Mouse (Mus musculus): Measurements from ENCODE around the gene Rdx. TPM values are rescaled to one million over a fixed set of nuclear protein-coding genes. Genes with fewer than 3 reads are reported as not detected.

Gene Rdx
- total RNA-seq, 1 experiment = 97.0 TPM

DNA sequence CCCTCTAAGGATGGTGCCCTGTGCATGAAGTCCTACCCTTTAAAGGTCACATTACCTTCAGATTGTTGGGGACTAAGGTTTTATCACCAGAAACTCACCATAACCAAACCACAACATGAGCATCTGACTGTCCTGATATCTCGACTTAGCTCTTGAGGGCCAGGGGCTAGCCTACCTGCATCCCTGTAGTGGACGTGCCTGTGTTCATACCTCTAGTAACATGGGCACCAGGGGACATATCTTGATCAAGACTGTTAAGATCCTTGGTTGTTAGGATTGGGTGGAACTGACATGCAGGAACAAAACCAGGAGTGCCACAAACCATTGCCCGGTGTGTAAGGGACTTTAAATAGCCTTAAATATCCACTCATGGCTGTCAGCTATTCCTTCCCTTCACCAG, 60.2 kb downstream of the Rdx start:
- H3K4me1 ChIP-seq (ENCODE audit: control insufficient read depth in 2 of 2, insufficient read depth in 2 of 2, low read length in 2 of 2, poor library complexity in 1 of 2) = no peaks in the 10 kb centered on the region
- no peak overlapping the region for H3K9ac ChIP-seq (ENCODE audit: insufficient read depth, low read depth, low read length, poor library complexity, severe bottlenecking)
- in situ Hi-C loops (cut with MboI; ENCODE audit: low sequenced_read_pairs in 2 of 2, unreplicated experiment in 2 of 2) = no loop called here
- no peak overlapping the region for H3K4me3 ChIP-seq (ENCODE audit: insufficient read depth in 1 of 2, low read depth in 1 of 2, low read length in 2 of 2, poor library complexity in 1 of 2, severe bottlenecking in 1 of 2)
- H3K9me3 ChIP-seq (ENCODE audit: control insufficient read depth, insufficient read depth, low read depth, low read length) = no peaks in the 10 kb centered on the region
- no peak for DNase-seq (ENCODE audit: low read depth, low spot score)
- no peak overlapping the region for H3K27ac ChIP-seq (ENCODE audit: insufficient read depth, low read depth, low read length, poor library complexity, severe bottlenecking)
- TF ChIP-seq HCFC1 (IDR thresholded peaks at IDR 0.05; ENCODE audit: borderline replicate concordance, insufficient read depth, low read length) = no peak
- TF ChIP-seq ZC3H11A (IDR thresholded peaks at IDR 0.05; ENCODE audit: borderline replicate concordance, low read depth, low read length) = no peak
- TF ChIP-seq MAFK (IDR thresholded peaks at IDR 0.05; ENCODE audit: insufficient read depth, low read depth, low read length) = no peak
- TF ChIP-seq ZNF384 (IDR thresholded peaks at IDR 0.05; ENCODE audit: low read depth, low read length) = no peak
- no peak for TF ChIP-seq CHD2 (IDR thresholded peaks at IDR 0.05; ENCODE audit: low read depth, low read length)
- no peaks in the 10 kb centered on the region for H3K36me3 ChIP-seq (ENCODE audit: control insufficient read depth, insufficient read depth, low read length, poor library complexity, severe bottlenecking)

DNA sequence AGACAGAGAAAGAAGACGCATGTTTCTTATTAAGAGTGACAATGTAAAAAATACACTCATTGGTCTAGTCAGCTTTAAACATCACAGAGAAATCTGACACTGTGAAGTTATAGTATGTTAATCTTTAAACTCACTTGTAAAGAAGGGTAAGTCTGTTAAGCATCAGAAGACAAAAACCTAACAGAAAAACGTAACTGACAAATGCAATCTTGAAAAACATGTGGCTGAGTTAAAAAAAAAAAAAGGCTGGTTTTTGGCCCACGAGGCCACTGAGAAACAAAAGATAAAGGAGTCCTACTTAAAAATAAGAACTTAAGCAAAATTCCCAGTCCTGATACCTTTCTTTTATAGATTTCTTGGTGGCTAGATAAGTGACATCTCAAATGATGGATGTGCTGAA, 63.8 kb downstream of the Rdx start:
- Histone ChIP-seq H3K27ac (ENCODE audit: insufficient read depth, low read depth, low read length, poor library complexity, severe bottlenecking) (no peak overlapping the region), H3K4me1 (ENCODE audit: control insufficient read depth in 2 of 2, insufficient read depth in 2 of 2, low read length in 2 of 2, poor library complexity in 1 of 2) (no peaks in the 10 kb centered on the region), H3K9me3 (ENCODE audit: control insufficient read depth, insufficient read depth, low read depth, low read length) (no peaks in the 10 kb centered on the region), H3K36me3 (ENCODE audit: control insufficient read depth, insufficient read depth, low read length, poor library complexity, severe bottlenecking) (peaks cover under 1% of the 10 kb centered on the region; the same call in 1 of the 2 replicates), H3K9ac (ENCODE audit: insufficient read depth, low read depth, low read length, poor library complexity, severe bottlenecking) (no peak overlapping the region), H3K4me3 (ENCODE audit: insufficient read depth in 1 of 2, low read depth in 1 of 2, low read length in 2 of 2, poor library complexity in 1 of 2, severe bottlenecking in 1 of 2) (no peak overlapping the region)
- no peak for TF ChIP-seq MAFK (IDR thresholded peaks at IDR 0.05; ENCODE audit: insufficient read depth, low read depth, low read length)
- no peak for DNase-seq (ENCODE audit: low read depth, low spot score)
- in situ Hi-C loops (cut with MboI; ENCODE audit: low sequenced_read_pairs in 2 of 2, unreplicated experiment in 2 of 2) = no loop called here

DNA sequence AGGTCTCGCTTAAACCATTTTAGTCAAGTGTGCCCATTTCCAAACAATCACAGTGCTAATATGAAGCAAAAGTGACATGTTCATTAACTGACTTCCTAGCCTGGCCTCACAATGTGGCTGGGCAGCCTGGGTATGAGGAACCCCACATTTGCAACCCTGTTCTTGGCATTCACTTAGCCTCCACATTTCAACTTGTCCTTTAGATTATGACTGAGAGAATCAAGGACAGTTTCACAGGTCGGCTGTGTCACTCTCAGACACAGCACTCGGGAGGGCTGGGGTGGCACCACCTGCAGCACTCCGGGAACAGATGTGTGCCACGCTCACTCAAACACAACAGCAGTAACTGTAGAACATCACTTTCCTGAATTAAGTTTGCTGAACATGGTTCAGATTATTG, 66.1 kb downstream of the Rdx start:
- in situ Hi-C loops (cut with MboI; ENCODE audit: low sequenced_read_pairs in 2 of 2, unreplicated experiment in 2 of 2) = no loop called here

DNA sequence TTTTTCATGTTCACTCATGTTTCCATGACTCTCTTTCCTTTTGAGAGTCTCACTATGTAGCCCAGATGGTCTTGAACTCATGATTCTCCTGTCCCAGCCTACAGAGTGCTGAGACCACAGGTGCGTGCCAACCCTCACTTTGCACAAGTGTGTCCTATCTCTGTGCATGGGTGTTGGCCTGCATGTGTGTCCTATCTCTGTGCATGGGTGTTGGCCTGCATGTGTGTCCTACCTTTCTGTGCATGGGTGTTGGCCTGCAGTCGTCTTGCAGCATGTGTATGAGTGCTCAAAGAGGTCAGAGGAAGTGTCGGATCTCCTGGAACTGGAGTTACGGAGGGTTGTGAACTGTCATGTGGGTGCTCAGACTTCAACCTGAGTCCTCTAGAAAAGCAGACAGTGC, 72.2 kb downstream of the Rdx start:
- no peak overlapping the region for H3K4me3 ChIP-seq (ENCODE audit: insufficient read depth in 1 of 2, low read depth in 1 of 2, low read length in 2 of 2, poor library complexity in 1 of 2, severe bottlenecking in 1 of 2)
- in situ Hi-C loops (cut with MboI; ENCODE audit: low sequenced_read_pairs in 2 of 2, unreplicated experiment in 2 of 2) = no loop called here
- no peak overlapping the region for H3K9ac ChIP-seq (ENCODE audit: insufficient read depth, low read depth, low read length, poor library complexity, severe bottlenecking)
- TF ChIP-seq HCFC1 (IDR thresholded peaks at IDR 0.05; ENCODE audit: borderline replicate concordance, insufficient read depth, low read length) = no peak
- H3K9me3 ChIP-seq (ENCODE audit: control insufficient read depth, insufficient read depth, low read depth, low read length) = no peaks in the 10 kb centered on the region
- no peak for DNase-seq (ENCODE audit: low read depth, low spot score)
- H3K4me1 ChIP-seq (ENCODE audit: control insufficient read depth in 2 of 2, insufficient read depth in 2 of 2, low read length in 2 of 2, poor library complexity in 1 of 2) = no peaks in the 10 kb centered on the region
- no peak overlapping the region for H3K27ac ChIP-seq (ENCODE audit: insufficient read depth, low read depth, low read length, poor library complexity, severe bottlenecking)
- peaks cover 2% of the 10 kb centered on the region; the same call in 1 of the 2 replicates for H3K36me3 ChIP-seq (ENCODE audit: control insufficient read depth, insufficient read depth, low read length, poor library complexity, severe bottlenecking)

More for the DNA sequence above, 66.1 kb downstream of the Rdx start:
- H3K36me3 ChIP-seq (ENCODE audit: control insufficient read depth, insufficient read depth, low read length, poor library complexity, severe bottlenecking) = peaks cover 2% of the 10 kb centered on the region; the same call in 1 of the 2 replicates
- H3K9ac ChIP-seq (ENCODE audit: insufficient read depth, low read depth, low read length, poor library complexity, severe bottlenecking) = no peak overlapping the region
- DNase-seq (ENCODE audit: low read depth, low spot score) = no peak
- TF ChIP-seq HCFC1 (IDR thresholded peaks at IDR 0.05; ENCODE audit: borderline replicate concordance, insufficient read depth, low read length) (no peak), MAFK (IDR thresholded peaks at IDR 0.05; ENCODE audit: insufficient read depth, low read depth, low read length) (no peak), ZC3H11A (IDR thresholded peaks at IDR 0.05; ENCODE audit: borderline replicate concordance, low read depth, low read length) (no peak), ZNF384 (IDR thresholded peaks at IDR 0.05; ENCODE audit: low read depth, low read length) (no peak), CHD2 (IDR thresholded peaks at IDR 0.05; ENCODE audit: low read depth, low read length) (no peak)
- no peaks in the 10 kb centered on the region for H3K4me1 ChIP-seq (ENCODE audit: control insufficient read depth in 2 of 2, insufficient read depth in 2 of 2, low read length in 2 of 2, poor library complexity in 1 of 2)
- no peak overlapping the region for H3K4me3 ChIP-seq (ENCODE audit: insufficient read depth in 1 of 2, low read depth in 1 of 2, low read length in 2 of 2, poor library complexity in 1 of 2, severe bottlenecking in 1 of 2)
- no peak overlapping the region for H3K27ac ChIP-seq (ENCODE audit: insufficient read depth, low read depth, low read length, poor library complexity, severe bottlenecking)
- H3K9me3 ChIP-seq (ENCODE audit: control insufficient read depth, insufficient read depth, low read depth, low read length) = no peaks in the 10 kb centered on the region

DNA sequence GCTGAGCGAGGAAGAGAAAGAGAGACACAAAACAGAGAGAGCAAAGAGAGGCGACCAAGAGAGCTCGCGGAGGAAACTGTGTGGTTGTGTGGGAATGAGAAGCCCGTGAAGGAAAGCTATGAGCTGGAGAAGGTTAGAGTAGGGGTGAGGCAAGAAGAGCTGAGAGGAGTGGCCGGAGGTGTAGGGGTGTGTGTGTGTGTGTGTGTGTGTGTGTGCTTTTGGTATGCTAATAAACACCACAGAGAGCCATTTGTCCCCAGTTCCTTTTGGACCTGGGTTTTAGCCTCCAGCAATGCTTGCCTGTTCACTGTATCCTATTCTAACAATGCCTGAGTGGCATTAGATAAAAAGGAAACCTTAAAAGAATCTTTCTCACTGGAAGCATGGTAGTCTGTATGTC, 78.3 kb downstream of the Rdx start:
- in situ Hi-C loops (cut with MboI; ENCODE audit: low sequenced_read_pairs in 2 of 2, unreplicated experiment in 2 of 2) = no loop called here
- DNase-seq (ENCODE audit: low read depth, low spot score) = peak; percentile 19
- TF ChIP-seq HCFC1 (IDR thresholded peaks at IDR 0.05; ENCODE audit: borderline replicate concordance, insufficient read depth, low read length) (no peak), MAFK (IDR thresholded peaks at IDR 0.05; ENCODE audit: insufficient read depth, low read depth, low read length) (no peak), ZC3H11A (IDR thresholded peaks at IDR 0.05; ENCODE audit: borderline replicate concordance, low read depth, low read length) (no peak), CHD2 (IDR thresholded peaks at IDR 0.05; ENCODE audit: low read depth, low read length) (no peak)
- Histone ChIP-seq H3K9ac (ENCODE audit: insufficient read depth, low read depth, low read length, poor library complexity, severe bottlenecking) (no peak overlapping the region), H3K4me1 (ENCODE audit: control insufficient read depth in 2 of 2, insufficient read depth in 2 of 2, low read length in 2 of 2, poor library complexity in 1 of 2) (peaks cover 0 to 3% of the 10 kb centered on the region in 2 experiments; a peak in 2 of 4 replicates), H3K4me3 (ENCODE audit: insufficient read depth in 1 of 2, low read depth in 1 of 2, low read length in 2 of 2, poor library complexity in 1 of 2, severe bottlenecking in 1 of 2) (no peak overlapping the region), H3K9me3 (ENCODE audit: control insufficient read depth, insufficient read depth, low read depth, low read length) (no peaks in the 10 kb centered on the region), H3K36me3 (ENCODE audit: control insufficient read depth, insufficient read depth, low read length, poor library complexity, severe bottlenecking) (no peaks in the 10 kb centered on the region), H3K27ac (ENCODE audit: insufficient read depth, low read depth, low read length, poor library complexity, severe bottlenecking) (no peak overlapping the region)

Data from ES-E14 (cell line).